Mouse (Mus musculus) liver, adult 2 months (tissue): ENCODE data around the gene Pde2a.

ENCODE experiments used
- CTCF ChIP-seq: fragments of 200-500 bp; IDR thresholded peaks from 2 replicates; pipeline ENCODE4 v1.5.1; 2011; ENCODE audit warnings: low read depth, low read length, control low read depth
- POLR2A ChIP-seq: fragments of 200-500 bp; IDR thresholded peaks from 2 replicates; pipeline ENCODE4 v1.6.1; 2011; ENCODE audit warnings: low read length, control low read depth; ENCODE audit not compliant: insufficient read depth; ENCODE audit errors: extremely low read depth

- TF ChIP-seq POLR2A (no peak), CTCF (no peak)
Measured at GRCm38 (mm10) chr7:101460608-101460957, 39.1 kb downstream of the Pde2a start.
